Mouse (Mus musculus) liver, embryonic 16.5 days (tissue): ENCODE data around the gene Lamtor2. TPM values are rescaled to one million over a fixed set of nuclear protein-coding genes. Genes with fewer than 3 reads are reported as not detected.

Experiments used
- ATAC-seq: fragments of 200-750 bp; cut with Nextera tagmentation; 2 replicates; pipeline ENCODE4 v1.8.0; 2017; ENCODE audit warnings: low read depth, mild to moderate bottlenecking, moderate number of reproducible peaks, moderate library complexity
- H3K27ac ChIP-seq: fragments of 300-500 bp; sonication (generic); 2 replicates; pipeline ENCODE4 v1.5.1; 2014; ENCODE audit warnings: mild to moderate bottlenecking, low read length
- H3K27me3 ChIP-seq: fragments of 300-500 bp; sonication (generic); 2 replicates; pipeline ENCODE4 v1.6.1; 2014; ENCODE audit warnings: low read depth, low read length, mixed read lengths; ENCODE audit not compliant: control insufficient read depth, insufficient read depth
- H3K36me3 ChIP-seq: fragments of 300-500 bp; sonication (generic); 2 replicates; pipeline ENCODE4 v1.6.1; 2014; ENCODE audit warnings: mild to moderate bottlenecking; ENCODE audit not compliant: control insufficient read depth, insufficient read depth
- H3K4me1 ChIP-seq: fragments of 300-500 bp; sonication (generic); 2 replicates; pipeline ENCODE4 v1.6.1; 2014; ENCODE audit warnings: low read depth, low read length, mixed read lengths; ENCODE audit not compliant: control insufficient read depth
- H3K4me2 ChIP-seq: fragments of 300-500 bp; sonication (generic); 2 replicates; pipeline ENCODE4 v1.6.1; 2014; ENCODE audit warnings: low read depth, low read length, mixed read lengths
- H3K4me3 ChIP-seq: fragments of 300-500 bp; sonication (generic); 2 replicates; pipeline ENCODE4 v1.5.1; 2014; ENCODE audit warnings: low read depth, mild to moderate bottlenecking, low read length
- H3K9ac ChIP-seq: fragments of 300-500 bp; sonication (generic); 2 replicates; pipeline ENCODE4 v1.6.1; 2014; ENCODE audit warnings: low read depth, low read length
- H3K9me3 ChIP-seq: fragments of 300-500 bp; sonication (generic); replicated peaks from 2 replicates; pipeline ENCODE4 v1.6.1; 2016; ENCODE audit warnings: low read length; ENCODE audit not compliant: control insufficient read depth
- WGBS: fragments of 180-500 bp; shearing (Covaris S2); extraction: QIAGEN DNeasy Blood & Tissue Kit; methylation state at CpG from one replicate; pipeline ENCODE4 v1.1.7; 2014; ENCODE audit not compliant: insufficient replicate concordance; 5-methylcytosine and 5-hydroxymethylcytosine counted together
- polyA plus RNA-seq: library from polyadenylated mRNA; unstranded; fragments of >200 nt; fragmentation: Nextera tagmentation; extraction: Ambion mirVana; gene quantifications from 2 replicates; pipeline ENCODE4 v1.2.1, GENCODE M21; 2015

The Lamtor2 gene
- polyA plus RNA-seq, 1 experiment from 2014 or later: 98.6 TPM

DNA sequence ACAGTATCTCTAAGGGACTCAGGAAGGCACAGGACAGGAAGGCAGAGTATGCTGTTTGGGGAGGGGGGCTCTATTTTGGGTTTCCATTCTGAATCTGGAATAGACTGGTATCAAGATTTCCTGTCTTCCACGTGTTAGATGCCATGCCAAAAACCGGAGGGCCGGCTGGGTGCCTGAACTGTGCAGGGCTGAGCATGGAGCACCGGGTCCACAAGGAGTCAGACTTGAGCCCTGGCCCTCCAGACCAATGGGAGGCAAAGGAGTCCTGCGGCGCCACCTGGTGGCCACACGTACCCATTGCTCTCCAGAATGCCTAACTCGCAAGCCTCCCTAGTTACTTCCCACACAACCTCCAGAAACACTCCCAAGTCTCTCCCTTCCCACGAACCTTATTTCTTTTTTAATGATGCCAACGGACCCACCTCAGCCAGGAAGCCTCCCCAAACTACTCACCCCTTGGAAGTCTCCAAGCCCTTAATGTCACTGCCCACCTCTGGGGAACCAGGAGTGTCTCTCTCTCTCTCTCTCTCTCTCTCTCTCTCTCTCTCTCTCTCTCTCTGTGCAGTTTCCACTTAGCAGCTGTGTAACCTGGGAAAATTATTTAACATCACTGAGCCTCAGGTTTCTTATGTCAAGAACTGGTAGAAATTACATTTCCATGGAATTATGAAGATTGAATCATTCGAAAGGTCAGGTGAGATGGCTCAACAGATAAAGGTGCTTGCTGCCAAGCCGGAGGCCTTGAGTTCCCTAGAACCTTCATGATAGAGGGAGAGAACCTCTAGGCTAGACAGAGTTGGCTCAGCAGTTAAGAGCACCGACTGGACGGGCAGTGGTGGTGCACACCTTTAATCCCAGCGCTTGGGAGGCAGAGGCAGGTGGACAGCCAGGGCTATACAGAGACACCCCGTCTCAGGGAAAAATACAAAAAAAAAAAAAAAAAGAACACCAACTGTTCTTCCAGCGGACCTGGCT, 26.4 kb downstream of the Lamtor2 start:
- WGBS: 29% methylated on average over 17 of the region's 17 CpGs
- no peak overlapping the region for H3K4me3 ChIP-seq
- H3K9me3 ChIP-seq: no peaks in the 10 kb centered on the region
- H3K36me3 ChIP-seq: no peaks in the 10 kb centered on the region
- no peaks in the 10 kb centered on the region for H3K27me3 ChIP-seq
- H3K27ac ChIP-seq: no peak overlapping the region
- H3K4me2 ChIP-seq: no peak overlapping the region
- H3K9ac ChIP-seq: no peak overlapping the region
- peaks cover 16% of the 10 kb centered on the region for H3K4me1 ChIP-seq
- ATAC-seq: peak; percentile 78

DNA sequence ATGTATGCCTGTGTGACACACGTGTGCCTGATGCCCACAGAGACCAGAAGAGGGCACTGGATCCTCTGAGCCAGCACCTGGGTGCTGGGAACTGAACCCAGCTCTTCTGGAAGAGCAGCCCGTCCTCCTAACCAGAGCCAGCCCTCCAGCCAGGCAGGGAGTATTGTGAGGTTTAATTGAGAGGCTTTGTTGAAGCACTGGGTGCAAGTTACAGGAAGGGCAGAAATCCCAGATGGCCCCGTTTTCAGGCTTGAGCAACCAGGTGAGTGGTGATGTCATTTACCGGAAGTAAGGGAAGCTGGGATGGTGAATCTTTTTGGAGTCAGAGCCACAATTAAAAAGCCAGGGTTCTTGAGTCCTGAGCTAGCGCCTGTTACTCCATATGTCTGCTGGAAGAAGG, 27.9 kb downstream of the Lamtor2 start:
- H3K27me3 ChIP-seq: no peaks in the 10 kb centered on the region
- H3K9me3 ChIP-seq: no peaks in the 10 kb centered on the region
- no peaks in the 10 kb centered on the region for H3K36me3 ChIP-seq
- no peak overlapping the region for H3K9ac ChIP-seq
- ATAC-seq: no peak
- H3K4me1 ChIP-seq: peaks cover 7% of the 10 kb centered on the region; the same call in 1 of the 2 replicates
- WGBS: 69% methylated on average over 5 of the region's 5 CpGs
- no peak overlapping the region for H3K4me3 ChIP-seq
- no peak overlapping the region for H3K27ac ChIP-seq
- H3K4me2 ChIP-seq: no peak overlapping the region

DNA sequence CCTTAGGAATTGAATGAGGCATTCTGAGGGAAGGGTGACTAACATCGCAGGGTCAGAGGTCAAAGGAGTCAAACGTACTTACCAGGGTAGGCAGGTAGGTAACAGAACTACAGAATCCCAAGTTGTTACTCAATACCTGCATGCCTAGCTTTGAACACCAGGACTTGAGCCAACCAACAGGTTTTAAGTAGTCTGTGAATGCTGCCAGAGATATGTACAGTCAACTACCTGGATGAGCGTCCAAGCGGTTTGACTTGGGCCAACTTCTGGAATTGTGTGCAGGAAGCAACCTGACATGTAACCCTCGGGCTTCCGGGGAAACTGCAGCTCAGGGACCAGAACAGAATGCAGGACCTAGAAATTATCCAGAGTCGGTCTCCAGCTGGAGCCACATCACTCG, 29.8 kb downstream of the Lamtor2 start:
- no peak overlapping the region for H3K27ac ChIP-seq
- H3K9ac ChIP-seq: no peak overlapping the region
- H3K9me3 ChIP-seq: no peaks in the 10 kb centered on the region
- H3K4me3 ChIP-seq: no peak overlapping the region
- no peaks in the 10 kb centered on the region for H3K36me3 ChIP-seq
- H3K4me2 ChIP-seq: no peak overlapping the region
- WGBS: 71% methylated on average over 8 of the region's 8 CpGs
- peaks cover 2% of the 10 kb centered on the region; the same call in 1 of the 2 replicates for H3K4me1 ChIP-seq
- no peak for ATAC-seq
- H3K27me3 ChIP-seq: no peaks in the 10 kb centered on the region; the same call in 1 of the 2 replicates

DNA sequence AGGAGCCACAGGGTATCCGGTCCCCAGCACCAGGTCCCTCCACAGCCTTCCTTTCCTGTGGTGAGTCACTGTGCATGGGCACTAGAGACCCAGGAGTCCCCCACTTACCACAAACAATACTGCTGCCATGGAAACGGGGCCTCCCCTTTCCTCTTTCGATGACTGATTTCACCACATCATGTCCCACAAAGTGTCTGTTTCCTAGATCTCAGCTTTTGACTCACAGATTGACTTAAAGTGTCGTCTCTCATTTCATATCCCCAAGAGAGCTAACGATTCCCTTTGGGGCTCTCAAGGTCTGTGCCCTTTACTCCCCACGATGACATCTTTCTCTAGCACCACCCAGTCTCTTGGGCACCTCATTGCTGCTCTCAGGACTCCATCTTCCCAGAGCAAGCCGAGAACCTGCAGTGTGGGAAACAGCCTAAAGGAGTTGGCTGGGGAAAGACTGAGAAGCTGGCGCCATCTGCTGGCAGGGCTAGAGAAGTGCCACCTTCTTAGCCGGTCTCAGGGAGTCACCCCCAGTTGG, 31.0 kb downstream of the Lamtor2 start:
- Histone ChIP-seq H3K4me3 (no peak overlapping the region), H3K9me3 (no peaks in the 10 kb centered on the region), H3K4me1 (peaks cover 2% of the 10 kb centered on the region; the same call in 1 of the 2 replicates), H3K27ac (no peak overlapping the region), H3K4me2 (no peak overlapping the region), H3K27me3 (no peaks in the 10 kb centered on the region; the same call in 1 of the 2 replicates), H3K9ac (no peak overlapping the region), H3K36me3 (no peaks in the 10 kb centered on the region)
- WGBS: 7% methylated on average over 9 of the region's 9 CpGs
- ATAC-seq: peak; percentile 20; the same call in 1 of the 2 replicates

DNA sequence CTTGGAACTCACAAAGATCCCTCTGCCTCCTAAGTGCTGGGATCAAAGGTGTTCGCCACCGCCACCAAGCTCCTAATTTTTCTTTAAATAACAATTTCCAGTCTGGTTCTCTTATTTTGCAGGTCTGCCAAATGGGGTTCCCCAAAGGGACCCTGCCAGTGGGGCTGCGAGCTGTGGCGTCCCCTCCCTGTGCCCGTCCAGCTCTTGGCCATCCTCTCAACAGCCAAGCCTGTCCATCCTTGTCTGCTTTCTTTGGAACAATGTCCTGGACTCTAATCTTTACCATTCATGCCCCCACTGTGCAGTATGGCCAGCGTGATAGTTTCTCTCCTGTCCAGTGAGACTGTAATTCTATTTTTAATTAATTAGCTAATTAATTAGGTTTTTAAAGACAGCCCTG, 31.7 kb downstream of the Lamtor2 start:
- Histone ChIP-seq H3K4me1 (peaks cover 2% of the 10 kb centered on the region; the same call in 1 of the 2 replicates), H3K27ac (no peak overlapping the region), H3K4me3 (no peak overlapping the region), H3K9ac (no peak overlapping the region), H3K4me2 (no peak overlapping the region), H3K36me3 (no peaks in the 10 kb centered on the region), H3K27me3 (no peaks in the 10 kb centered on the region; the same call in 1 of the 2 replicates), H3K9me3 (no peaks in the 10 kb centered on the region)
- ATAC-seq: no peak
- WGBS: 71% methylated on average over 6 of the region's 6 CpGs

DNA sequence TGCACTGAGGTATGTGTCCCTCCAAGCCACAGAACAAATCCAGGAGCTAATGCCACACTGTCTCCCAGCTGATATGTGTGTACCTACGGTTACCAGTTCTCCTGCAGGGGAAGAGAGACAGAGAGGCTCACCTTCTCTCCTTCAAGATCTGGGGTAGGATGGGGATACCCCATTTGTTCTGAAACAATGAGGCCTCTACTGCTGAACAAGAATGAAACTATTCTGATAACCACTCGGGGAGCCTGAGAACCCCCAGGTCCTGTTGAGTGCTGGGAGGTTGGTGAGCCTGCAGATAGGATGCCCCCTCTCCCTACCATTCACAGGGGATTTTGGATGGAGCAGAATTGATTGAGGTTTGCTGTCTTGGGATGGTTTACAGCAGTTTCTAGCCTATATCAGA, 32.8 kb downstream of the Lamtor2 start:
- Histone ChIP-seq H3K9me3 (no peaks in the 10 kb centered on the region), H3K36me3 (no peaks in the 10 kb centered on the region), H3K4me2 (no peak overlapping the region), H3K9ac (no peak overlapping the region), H3K27ac (no peak overlapping the region), H3K27me3 (no peaks in the 10 kb centered on the region; the same call in 1 of the 2 replicates), H3K4me1 (no peaks in the 10 kb centered on the region; the same call in 1 of the 2 replicates), H3K4me3 (no peak overlapping the region)
- ATAC-seq: no peak
- 53% methylated on average over 2 of the region's 2 CpGs for WGBS

DNA sequence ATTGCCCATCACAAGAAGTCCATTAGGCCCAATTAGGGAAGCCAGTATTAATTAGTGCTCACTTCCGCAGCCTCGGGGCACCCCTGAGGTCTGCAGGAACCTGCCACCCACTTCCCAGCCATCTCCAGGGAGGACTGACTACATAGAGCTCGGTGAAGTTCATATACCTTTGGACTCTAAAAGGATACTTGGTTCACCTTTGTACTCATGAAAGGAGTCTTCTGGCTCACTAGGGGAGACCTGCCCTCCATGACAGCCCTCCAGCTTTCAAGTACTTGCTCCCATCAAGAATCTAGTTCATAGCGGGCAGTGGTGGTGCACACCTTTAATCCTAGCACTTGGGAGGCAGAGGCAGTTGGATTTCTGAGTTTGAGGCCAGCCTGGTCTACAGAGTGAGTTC, 34.5 kb downstream of the Lamtor2 start:
- H3K9ac ChIP-seq: no peak overlapping the region
- H3K27me3 ChIP-seq: peaks cover 2% of the 10 kb centered on the region; the same call in 1 of the 2 replicates
- 72% methylated on average over 4 of the region's 4 CpGs for WGBS
- ATAC-seq: no peak
- H3K4me2 ChIP-seq: no peak overlapping the region
- H3K36me3 ChIP-seq: no peaks in the 10 kb centered on the region
- H3K9me3 ChIP-seq: no peaks in the 10 kb centered on the region
- no peak overlapping the region for H3K27ac ChIP-seq
- no peak overlapping the region for H3K4me3 ChIP-seq
- peaks cover 10% of the 10 kb centered on the region for H3K4me1 ChIP-seq

DNA sequence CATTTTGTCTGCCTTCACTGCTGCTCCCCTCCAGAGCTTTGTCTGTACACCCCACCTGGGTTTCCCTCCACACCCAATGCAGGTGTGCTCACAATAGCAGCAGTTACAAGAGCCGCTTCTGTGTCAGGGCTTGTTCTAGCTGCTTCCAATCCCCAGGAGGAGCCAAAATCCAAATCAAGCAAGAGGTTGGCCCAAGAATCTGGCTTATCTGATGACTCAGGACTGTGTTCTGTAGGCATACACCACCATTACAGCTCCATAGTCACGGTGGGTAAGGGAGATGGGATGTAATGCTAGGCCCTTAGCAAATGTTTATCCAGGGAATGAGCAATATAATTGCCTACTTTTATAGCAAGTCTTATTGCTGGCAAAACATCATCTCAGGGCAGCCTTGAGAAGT, 36.5 kb downstream of the Lamtor2 start:
- Histone ChIP-seq H3K9ac (no peak overlapping the region), H3K36me3 (no peaks in the 10 kb centered on the region), H3K27me3 (peaks cover 4% of the 10 kb centered on the region; the same call in 1 of the 2 replicates), H3K4me2 (no peak overlapping the region), H3K9me3 (no peaks in the 10 kb centered on the region), H3K4me3 (no peak overlapping the region), H3K27ac (no peak overlapping the region), H3K4me1 (peaks cover 19% of the 10 kb centered on the region)
- no peak for ATAC-seq
- 61% methylated on average over 2 of the region's 2 CpGs for WGBS

DNA sequence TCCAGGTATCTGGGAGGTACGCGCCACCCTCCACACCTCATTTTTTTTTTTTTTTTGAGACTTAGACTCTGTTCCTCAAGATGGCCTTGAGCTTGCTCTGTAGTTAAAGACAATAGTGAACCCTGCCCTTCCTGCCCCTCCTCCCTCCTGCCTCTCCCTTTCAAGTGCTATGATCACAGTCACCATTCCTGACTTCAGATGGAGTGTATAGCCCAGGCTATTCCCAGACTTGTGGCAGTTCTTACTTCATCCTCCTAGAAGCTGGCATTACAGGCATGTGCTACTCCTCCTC, 37.8 kb downstream of the Lamtor2 start:
- Histone ChIP-seq H3K4me2 (no peak overlapping the region), H3K36me3 (no peaks in the 10 kb centered on the region), H3K27ac (no peak overlapping the region), H3K27me3 (peaks cover 4% of the 10 kb centered on the region; the same call in 1 of the 2 replicates), H3K9me3 (no peaks in the 10 kb centered on the region), H3K9ac (no peak overlapping the region), H3K4me1 (peaks cover 27% of the 10 kb centered on the region), H3K4me3 (no peak overlapping the region)
- ATAC-seq: no peak
- WGBS: 70% methylated on average over 2 of the region's 2 CpGs
